Mouse (Mus musculus) hindbrain, embryonic 11.5 days (tissue): ENCODE results near the gene Vcan. TPM values are rescaled to one million over a fixed set of nuclear protein-coding genes. Genes with fewer than 3 reads are reported as not detected.

Experiments
- ATAC-seq: fragments of 200-750 bp; cut with Nextera tagmentation; 2 replicates; pipeline ENCODE4 v1.8.0; 2017; ENCODE audit warnings: mild to moderate bottlenecking, moderate TSS enrichment, moderate library complexity; ENCODE audit not compliant: low FRiP score
- DNase-seq: peaks from one replicate; pipeline ENCODE4 v3.0.0-alpha.2; 2015; ENCODE audit warnings: low spot score
- H3K27ac ChIP-seq: fragments of 300-500 bp; sonication (generic); 2 replicates; pipeline ENCODE4 v1.5.1; 2014; ENCODE audit warnings: mild to moderate bottlenecking, low read depth, low read length
- H3K27me3 ChIP-seq: fragments of 300-500 bp; sonication (generic); 2 replicates; pipeline ENCODE4 v1.6.1; 2014; ENCODE audit warnings: mild to moderate bottlenecking, low read length, moderate library complexity, mixed read lengths; ENCODE audit not compliant: control insufficient read depth, insufficient read depth
- H3K36me3 ChIP-seq: fragments of 300-500 bp; sonication (generic); 2 replicates; pipeline ENCODE4 v1.6.1; 2014; ENCODE audit warnings: mild to moderate bottlenecking, low read length, moderate library complexity, mixed read lengths; ENCODE audit not compliant: control insufficient read depth, insufficient read depth
- H3K4me1 ChIP-seq: fragments of 300-500 bp; sonication (generic); replicated peaks from 2 replicates; pipeline ENCODE4 v1.6.1; 2014; ENCODE audit warnings: low read length, mixed read lengths; ENCODE audit not compliant: control insufficient read depth, insufficient read depth
- H3K4me2 ChIP-seq: fragments of 300-500 bp; sonication (generic); replicated peaks from 2 replicates; pipeline ENCODE4 v1.6.1; 2014; ENCODE audit warnings: mild to moderate bottlenecking, low read depth, low read length
- H3K4me3 ChIP-seq: fragments of 300-500 bp; sonication (generic); 2 replicates; pipeline ENCODE4 v1.5.1; 2014; ENCODE audit warnings: low read depth, low read length
- H3K9ac ChIP-seq: fragments of 300-500 bp; sonication (generic); 2 replicates; pipeline ENCODE4 v1.6.1; 2014; ENCODE audit warnings: low read depth, low read length
- H3K9me3 ChIP-seq: fragments of 300-500 bp; sonication (generic); 2 replicates; pipeline ENCODE4 v1.6.1; 2016; ENCODE audit warnings: low read length; ENCODE audit not compliant: control insufficient read depth
- WGBS: fragments of 180-500 bp; shearing (Covaris S2); extraction: QIAGEN DNeasy Blood & Tissue Kit; methylation state at CpG from one replicate; pipeline ENCODE4 v1.1.7; 2014; 5-methylcytosine and 5-hydroxymethylcytosine counted together
- polyA plus RNA-seq: library from polyadenylated mRNA; unstranded; fragments of >200 nt; fragmentation: Nextera tagmentation; extraction: Ambion mirVana; gene quantifications from 2 replicates; pipeline ENCODE4 v1.2.1, GENCODE M21; 2014

Vcan gene
- 75.9 and 99.0 TPM in 2 replicates for polyA plus RNA-seq

- peak; percentile 38 for ATAC-seq
- Histone ChIP-seq H3K27me3 (no peaks in the 10 kb centered on the region), H3K4me1 (no peaks in the 10 kb centered on the region), H3K9ac (peak within 1 kb of the TSS; percentile 72), H3K4me3 (peak within 1 kb of the TSS; percentile 41), H3K36me3 (no peaks in the 10 kb centered on the region), H3K9me3 (no peaks in the 10 kb centered on the region), H3K4me2 (peak within 1 kb of the TSS; percentile 92), H3K27ac (peak within 1 kb of the TSS; percentile 74)
- under 1% methylated on average over 40 of the region's 40 CpGs for WGBS
- peak; percentile 78 for DNase-seq
Measured at GRCm38 (mm10) chr13:89741766-89742685, at the start of gene Vcan. TSS of gene Vcan (minus strand) at chr13:89742509.

GRCm38 (mm10) chr13:89791475-89791874 is 49.2 kb upstream of the Vcan start:
- H3K9me3 ChIP-seq, result no peaks in the 10 kb centered on the region
- 67% methylated on average over 5 of the region's 5 CpGs for WGBS

GRCm38 (mm10) chr13:89782886-89783285 is 40.6 kb upstream of the Vcan start:
- Histone ChIP-seq H3K9ac (no peak overlapping the region), H3K4me3 (no peak overlapping the region), H3K4me1 (no peaks in the 10 kb centered on the region), H3K27me3 (no peaks in the 10 kb centered on the region), H3K4me2 (no peak overlapping the region), H3K36me3 (no peaks in the 10 kb centered on the region), H3K9me3 (no peaks in the 10 kb centered on the region), H3K27ac (no peak overlapping the region)
- 82% methylated on average over 2 of the region's 2 CpGs for WGBS
- ATAC-seq, result no peak
- DNase-seq, result no peak

More at GRCm38 (mm10) chr13:89791475-89791874, 49.2 kb upstream of the Vcan start:
- Histone ChIP-seq H3K27ac (no peak overlapping the region), H3K9ac (no peak overlapping the region), H3K4me1 (no peaks in the 10 kb centered on the region), H3K27me3 (no peaks in the 10 kb centered on the region), H3K36me3 (no peaks in the 10 kb centered on the region), H3K4me2 (no peak overlapping the region), H3K4me3 (no peak overlapping the region)
- ATAC-seq, result no peak
- no peak for DNase-seq

- no peaks in the 10 kb centered on the region for H3K4me1 ChIP-seq
- no peak overlapping the region for H3K4me2 ChIP-seq
- no peak overlapping the region for H3K27ac ChIP-seq
- no peak overlapping the region for H3K4me3 ChIP-seq
- DNase-seq (no peak), ATAC-seq (no peak)
- H3K9me3 ChIP-seq, result no peaks in the 10 kb centered on the region
- H3K9ac ChIP-seq, result no peak overlapping the region
- H3K36me3 ChIP-seq, result no peaks in the 10 kb centered on the region
- WGBS, result 45% methylated on average over 3 of the region's 3 CpGs
- no peaks in the 10 kb centered on the region for H3K27me3 ChIP-seq
Measured at GRCm38 (mm10) chr13:89780276-89780675, 38.0 kb upstream of the Vcan start.

- no peaks in the 10 kb centered on the region for H3K27me3 ChIP-seq
- ATAC-seq (peak; percentile 67), DNase-seq (peak; percentile 84)
- 60% methylated on average over 7 of the region's 7 CpGs for WGBS
- H3K27ac ChIP-seq, result no peak overlapping the region
- no peaks in the 10 kb centered on the region for H3K4me1 ChIP-seq
- no peaks in the 10 kb centered on the region for H3K9me3 ChIP-seq
- no peak overlapping the region for H3K9ac ChIP-seq
- no peak overlapping the region for H3K4me2 ChIP-seq
- no peaks in the 10 kb centered on the region for H3K36me3 ChIP-seq
- H3K4me3 ChIP-seq, result no peak overlapping the region
Measured at GRCm38 (mm10) chr13:89779208-89779911, 37.1 kb upstream of the Vcan start.

GRCm38 (mm10) chr13:89777764-89778163 is 35.5 kb upstream of the Vcan start:
- no peaks in the 10 kb centered on the region for H3K27me3 ChIP-seq
- 56% methylated on average over 1 of the region's 1 CpGs for WGBS
- no peak overlapping the region for H3K4me2 ChIP-seq
- H3K4me3 ChIP-seq, result no peak overlapping the region
- H3K9ac ChIP-seq, result no peak overlapping the region
- ATAC-seq (0 out of 2 replicates have a peak, but pooled peaks have one; percentile 19), DNase-seq (no peak)
- no peaks in the 10 kb centered on the region for H3K4me1 ChIP-seq
- no peaks in the 10 kb centered on the region for H3K36me3 ChIP-seq
- no peaks in the 10 kb centered on the region for H3K9me3 ChIP-seq
- no peak overlapping the region for H3K27ac ChIP-seq

GRCm38 (mm10) chr13:89777146-89777545 is 34.8 kb upstream of the Vcan start:
- H3K36me3 ChIP-seq, result no peaks in the 10 kb centered on the region
- ATAC-seq (no peak), DNase-seq (no peak)
- no peak overlapping the region for H3K4me2 ChIP-seq
- H3K4me3 ChIP-seq, result no peak overlapping the region
- 92% methylated on average over 1 of the region's 1 CpGs for WGBS
- no peaks in the 10 kb centered on the region for H3K4me1 ChIP-seq
- H3K9ac ChIP-seq, result no peak overlapping the region
- no peaks in the 10 kb centered on the region for H3K27me3 ChIP-seq
- no peak overlapping the region for H3K27ac ChIP-seq
- H3K9me3 ChIP-seq, result no peaks in the 10 kb centered on the region

- H3K4me1 ChIP-seq, result no peaks in the 10 kb centered on the region
- DNase-seq, result no peak
- H3K36me3 ChIP-seq, result no peaks in the 10 kb centered on the region
- H3K4me3 ChIP-seq, result no peak overlapping the region
- no peak for ATAC-seq
- H3K4me2 ChIP-seq, result no peak overlapping the region
- no peak overlapping the region for H3K9ac ChIP-seq
- 80% methylated on average over 1 of the region's 1 CpGs for WGBS
- no peaks in the 10 kb centered on the region for H3K27me3 ChIP-seq
- H3K27ac ChIP-seq, result no peak overlapping the region
- H3K9me3 ChIP-seq, result no peaks in the 10 kb centered on the region
Measured at GRCm38 (mm10) chr13:89766551-89766950, 24.2 kb upstream of the Vcan start.
